Mouse (Mus musculus) cerebellum, adult 9-10 months (tissue): ENCODE data around the gene Rfx7.
A peak's percentile ranks its signal among the peaks of the same experiment; 100 is the strongest.

Experiments
- DNase-seq: peaks from one replicate; pipeline ENCODE4 v3.0.0; 2022

Gene Rfx7

DNA sequence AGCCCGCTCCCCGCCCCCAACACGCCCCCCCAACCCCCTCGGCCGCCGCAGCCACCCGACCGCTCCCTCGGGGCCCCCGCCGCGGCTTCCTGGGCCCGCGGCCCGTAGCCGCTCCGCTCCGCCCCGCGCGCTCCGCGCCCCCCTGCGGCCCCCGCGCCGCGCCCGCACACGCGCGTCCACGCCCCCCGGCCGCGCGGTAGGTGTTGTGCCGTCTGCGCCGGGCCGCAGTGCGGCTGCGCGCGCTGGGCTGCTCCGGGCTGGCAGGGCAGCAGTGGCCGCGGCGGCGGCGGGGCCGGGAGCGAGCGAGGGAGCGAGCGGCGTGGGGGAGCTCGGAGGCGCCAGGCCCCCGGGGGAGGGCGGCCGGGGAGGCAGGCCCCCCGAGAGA, at the start of gene Rfx7:
TSS of gene Rfx7 (plus strand) at position 245 of the 385 bp plus-strand sequence.
- DNase-seq, result peak; percentile 75

GRCm38 (mm10) chr9:72488523-72488922, 43.5 kb upstream of the Rfx7 start:
- no peak for DNase-seq

DNA sequence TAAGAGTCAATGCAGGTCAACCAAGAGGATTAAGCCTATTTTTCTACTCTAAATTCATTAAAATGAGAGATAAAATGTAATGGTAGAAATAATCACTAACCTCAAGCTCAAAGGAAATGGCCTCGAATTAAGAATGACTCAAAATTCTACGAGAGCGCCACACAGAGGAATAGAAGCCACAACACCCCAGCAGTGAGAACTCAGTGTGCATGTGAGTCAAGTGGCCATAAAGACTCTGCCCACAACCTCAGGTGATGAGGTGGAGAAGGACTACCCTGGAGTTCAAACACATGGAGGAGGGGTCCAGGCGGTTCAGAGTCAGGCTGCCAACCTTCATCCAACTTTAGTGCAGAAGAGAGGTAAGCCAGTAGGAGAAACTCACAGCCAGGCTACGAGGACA, 42.9 kb upstream of the Rfx7 start:
- no peak for DNase-seq

GRCm38 (mm10) chr9:72491559-72492193, 40.4 kb upstream of the Rfx7 start:
- DNase-seq, result peak; percentile 88

GRCm38 (mm10) chr9:72492194-72492565, 39.9 kb upstream of the Rfx7 start, which contains the start of gene Tex9:
Gene Tex9 (minus strand): TSS chr9:72492212.
- no peak for DNase-seq

- DNase-seq, result no peak
These were observed 38.6 kb upstream of the Rfx7 start for GRCm38 (mm10) chr9:72493465-72493864.

GRCm38 (mm10) chr9:72493984-72494685, 37.9 kb upstream of the Rfx7 start:
- DNase-seq, result no peak

DNA sequence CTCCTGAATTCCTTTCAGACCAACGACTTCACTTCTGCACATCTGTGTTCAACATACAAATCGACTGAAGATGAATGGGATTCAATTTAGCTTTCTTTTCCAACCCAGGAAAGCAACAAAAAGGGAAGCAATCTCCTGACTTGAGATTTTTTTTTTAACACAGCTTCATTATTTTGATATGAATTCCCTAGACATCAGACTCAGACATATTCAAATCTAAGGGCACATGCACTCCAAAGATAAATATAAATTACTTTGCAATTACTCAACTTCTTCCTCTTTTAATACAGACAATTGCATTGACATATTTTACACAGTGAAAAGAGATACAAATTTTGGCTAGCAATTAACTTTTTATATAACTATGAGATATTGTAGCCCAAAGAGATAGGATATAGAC, 35.3 kb upstream of the Rfx7 start:
- no peak for DNase-seq

DNA sequence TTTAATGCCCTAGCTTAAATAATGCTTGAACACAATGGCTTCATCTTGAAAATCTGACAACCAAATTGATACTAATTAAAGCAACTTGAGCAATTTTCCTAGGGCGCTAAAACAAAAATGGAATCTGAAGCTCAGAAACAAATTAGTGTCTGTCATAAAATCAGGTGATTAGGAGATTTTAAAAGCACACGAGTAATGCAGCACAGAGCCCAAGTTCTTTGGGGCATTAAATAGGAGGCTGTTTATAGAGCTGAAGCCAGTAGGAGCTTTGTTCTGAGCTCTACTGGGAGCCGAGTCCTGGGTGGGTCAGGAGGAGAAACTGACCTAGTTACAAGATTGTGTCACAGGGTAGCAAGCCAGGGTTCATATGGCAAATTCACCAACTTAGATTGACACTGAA, 34.9 kb upstream of the Rfx7 start:
- DNase-seq, result no peak

DNA sequence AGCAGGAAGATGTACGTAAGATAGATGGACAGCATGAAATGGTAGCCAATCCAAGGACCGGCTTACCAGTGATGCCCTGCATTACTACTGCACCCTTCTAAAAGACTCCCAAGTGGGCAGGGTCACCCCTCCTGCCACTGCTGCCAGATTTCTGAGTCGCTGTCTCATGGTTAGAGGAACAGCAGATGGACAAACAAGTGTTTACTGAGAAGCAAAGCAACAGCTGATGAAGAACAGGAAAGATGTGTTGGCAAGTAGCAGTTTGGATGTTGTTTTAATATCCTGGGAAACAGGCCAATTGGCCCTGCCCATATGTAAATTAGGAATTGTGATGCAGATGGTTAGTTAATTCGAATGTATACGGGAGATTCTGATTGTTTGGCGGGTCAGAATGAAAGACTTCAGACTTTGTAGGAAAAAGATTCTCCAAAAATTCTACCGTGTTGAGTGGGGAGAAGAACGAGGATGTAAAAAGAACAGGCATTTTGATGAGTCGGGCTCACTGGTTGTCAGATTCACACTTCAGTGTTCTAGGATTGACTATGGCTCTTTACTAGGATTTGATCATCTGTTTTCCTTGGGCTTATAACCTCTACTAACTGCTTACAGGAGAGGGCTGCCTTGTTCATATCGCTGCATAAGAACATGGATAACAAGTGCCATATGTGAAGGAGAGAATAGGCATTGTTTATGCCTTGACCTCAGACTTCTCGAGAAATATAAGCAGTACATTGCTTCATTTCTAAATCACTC, 19.6 kb upstream of the Rfx7 start:
- no peak for DNase-seq

DNA sequence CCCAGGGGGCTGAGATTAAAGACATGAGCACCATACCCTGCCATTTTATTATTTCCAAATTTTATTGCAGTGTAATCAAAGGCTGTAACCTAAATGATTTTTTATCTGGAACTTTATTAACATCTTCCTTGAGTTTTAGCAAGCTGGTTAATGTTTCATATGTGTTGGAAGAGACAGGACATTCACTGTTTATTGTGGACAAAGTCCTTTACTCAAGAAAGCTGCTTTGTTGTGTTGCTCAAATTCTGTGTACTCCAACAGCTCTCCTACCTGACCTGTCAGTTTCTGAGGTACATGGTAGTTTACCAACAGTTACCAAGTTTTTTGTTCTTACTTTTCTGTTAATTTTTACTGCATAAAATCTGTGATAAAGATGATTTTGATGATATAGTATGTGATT, 16.7 kb upstream of the Rfx7 start:
- DNase-seq, result no peak

GRCm38 (mm10) chr9:72519246-72519645, 12.8 kb upstream of the Rfx7 start:
- DNase-seq, result no peak

DNA sequence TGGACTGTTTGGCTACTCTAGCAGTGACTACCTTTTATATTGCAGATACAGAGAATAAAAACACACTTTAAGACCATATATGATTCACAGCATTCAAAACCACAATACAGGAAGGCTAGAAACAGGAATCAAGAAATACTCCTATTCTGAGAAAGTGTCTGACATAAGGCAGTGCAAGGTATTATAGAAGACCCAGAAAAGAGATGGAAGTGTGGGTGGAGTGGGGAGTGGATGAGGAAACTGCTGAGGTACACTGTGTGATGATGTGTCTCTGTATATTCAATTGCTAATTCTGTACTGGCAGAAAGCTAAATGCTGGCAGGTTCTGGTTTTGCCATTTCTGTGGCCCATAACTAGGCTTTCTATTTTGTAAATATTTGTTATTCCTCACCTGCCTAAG, 11.2 kb upstream of the Rfx7 start:
- DNase-seq, result no peak

- DNase-seq, result no peak
These were observed 5.9 kb upstream of the Rfx7 start for GRCm38 (mm10) chr9:72526091-72526490.

DNA sequence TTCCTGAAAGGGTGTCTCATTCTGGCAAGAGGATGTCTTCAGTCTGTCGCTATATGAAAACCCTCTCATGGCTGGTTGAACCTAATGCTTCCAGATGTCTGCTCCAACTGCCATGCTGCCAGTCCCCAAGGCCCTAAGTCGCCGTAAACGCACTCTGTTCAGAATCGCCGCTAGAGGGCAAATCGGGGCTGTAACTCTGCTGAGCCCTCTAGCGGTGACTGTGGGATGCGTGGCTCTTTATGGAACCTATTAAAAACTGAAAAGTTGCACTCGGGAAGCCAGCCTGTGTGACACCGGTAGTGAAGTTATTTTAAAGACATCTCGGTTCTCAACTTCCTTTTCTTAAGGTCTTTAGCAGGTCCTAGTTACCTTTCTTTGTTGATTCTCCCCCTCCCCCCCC, 1.8 kb upstream of the Rfx7 start:
- peak; percentile 87 for DNase-seq

GRCm38 (mm10) chr9:72530824-72531223, 1.2 kb upstream of the Rfx7 start:
- DNase-seq, result no peak

DNA sequence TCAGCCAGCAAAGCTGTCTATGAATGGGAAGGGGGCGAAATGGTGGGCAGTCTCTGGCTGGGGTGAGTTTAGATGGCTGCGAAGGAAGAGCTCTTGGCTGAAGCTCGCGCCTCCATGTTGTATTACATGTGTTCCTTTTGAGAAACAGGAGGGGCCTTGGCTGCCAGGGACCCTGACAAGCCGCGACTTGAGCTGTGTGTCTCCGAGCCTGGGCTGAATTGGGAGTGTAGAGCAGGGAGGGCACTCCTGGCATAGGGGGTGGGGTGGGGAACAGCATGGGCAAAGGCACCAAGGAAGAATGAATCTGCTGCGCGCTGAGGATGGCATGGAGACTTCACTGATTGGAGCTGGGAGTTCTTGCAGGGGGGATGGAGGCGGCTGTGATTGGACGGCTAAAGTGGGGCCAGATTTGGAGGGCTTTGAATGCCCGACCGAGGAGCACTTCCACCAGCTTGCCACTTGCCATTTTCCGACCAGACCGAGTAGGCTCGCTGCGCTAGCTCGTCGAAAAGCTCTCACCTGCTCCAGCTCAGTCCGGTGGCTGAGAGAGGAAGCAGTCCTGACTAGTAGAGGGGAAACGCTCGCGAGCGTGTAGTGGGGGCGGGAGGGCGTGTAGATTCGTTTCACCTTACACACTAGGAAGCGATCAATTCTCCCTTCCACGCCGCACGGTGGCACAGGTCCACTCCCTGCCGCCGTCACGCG, 597 bp upstream of the Rfx7 start:
- DNase-seq, result peak; percentile 72

- peak; percentile 72 for DNase-seq
These were observed 495 bp downstream of the Rfx7 start for GRCm38 (mm10) chr9:72532381-72533088.

DNA sequence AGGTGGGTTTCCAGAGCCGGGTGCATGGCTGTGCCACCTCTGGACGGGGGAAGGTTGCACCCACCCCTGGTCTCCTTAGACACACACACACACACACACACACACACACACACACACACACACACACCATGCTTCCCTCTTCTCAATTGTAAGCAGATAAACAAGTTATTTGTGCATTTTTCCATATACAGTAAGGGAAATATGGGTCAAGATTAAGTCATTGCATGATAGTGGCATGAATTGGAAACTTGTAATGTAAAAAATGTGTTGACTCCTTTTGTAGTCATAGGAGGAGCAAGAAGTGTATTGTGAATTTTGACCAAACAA, 1.0 kb downstream of the Rfx7 start:
- DNase-seq, result no peak

- no peak for DNase-seq
These were observed 2.9 kb downstream of the Rfx7 start for GRCm38 (mm10) chr9:72534985-72535384.

GRCm38 (mm10) chr9:72535394-72535793, 3.4 kb downstream of the Rfx7 start:
- DNase-seq, result no peak

GRCm38 (mm10) chr9:72537086-72537485, 5.0 kb downstream of the Rfx7 start:
- DNase-seq, result no peak

DNA sequence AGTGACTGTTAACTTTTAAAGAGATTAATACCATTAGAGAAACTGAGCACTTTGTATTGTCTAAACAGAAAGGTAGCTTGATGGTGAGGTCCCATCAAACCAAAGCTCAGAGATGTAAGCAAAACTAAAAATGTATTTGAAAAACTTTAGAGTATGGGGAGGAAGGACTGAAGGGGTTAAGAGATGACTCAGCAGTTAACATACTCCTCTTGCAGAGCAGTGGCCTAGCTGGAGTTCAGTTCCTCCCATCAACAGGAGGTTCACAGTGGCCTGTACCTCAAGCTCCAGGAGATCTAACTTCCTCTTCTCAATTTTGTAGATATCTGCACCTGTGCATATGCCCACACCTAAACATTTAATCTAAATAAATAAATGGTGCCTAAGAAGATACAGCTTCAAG, 11.6 kb downstream of the Rfx7 start:
- no peak for DNase-seq
